Mouse (Mus musculus) mature B cell (primary cell): ENCODE measurements around the gene Gm21900.
"Not testable (repeated sequence)": the region's sequence is repeated elsewhere in the genome, so short reads cannot be mapped to it uniquely, and the experiment has no call there.

ENCODE experiments used
- in situ Hi-C: fragments of 300-500 bp; cut with MboI; formaldehyde crosslinking; loops from 2 replicates; pipeline ENCODE4 v1.14.3; 2019

Gm21900 gene

GRCm38 (mm10) chrY:10616061-10616460, at the start of gene Gm21900:
TSS of gene Gm21900 (plus strand) at chrY:10616361.
- in situ Hi-C loops: not testable (repeated sequence)

GRCm38 (mm10) chrY:10643516-10643915, 27.4 kb downstream of the Gm21900 start:
- in situ Hi-C loops: not testable (repeated sequence)
